Mouse (Mus musculus) MEL (cell line): ENCODE results near the gene Zfp644. TPM values are rescaled to one million over a fixed set of nuclear protein-coding genes. Genes with fewer than 3 reads are reported as not detected.
A peak's percentile ranks its signal among the peaks of the same experiment; 100 is the strongest.

Source experiments
- DNase-seq: peaks from one replicate; pipeline ENCODE4 v3.0.0; 2011; ENCODE audit warnings: low read depth, low spot score
- H3K27ac ChIP-seq: 2 replicates; pipeline ENCODE4 v1.5.1; 2012; ENCODE audit warnings: low read depth, mild to moderate bottlenecking, control low read depth, low read length, moderate library complexity; ENCODE audit not compliant: control insufficient read depth
- H3K27me3 ChIP-seq, 2 experiments: fragments of 150-350 bp in 1 of 2; sonication (generic) in 1 of 2; 2 replicates each; pipeline ENCODE4 v1.6.1; 2012; ENCODE audit warnings: low read length in 2 of 2, mild to moderate bottlenecking in 2 of 2, improper control_type of control experiment in 1 of 2, moderate library complexity in 1 of 2; ENCODE audit not compliant: insufficient read depth in 2 of 2, control insufficient read depth in 1 of 2
- H3K36me3 ChIP-seq, 2 experiments: 2 replicates each; pipeline ENCODE4 v1.6.1; 2012 to 2014; ENCODE audit warnings: low read length in 2 of 2, improper control_type of control experiment in 1 of 2, inconsistent platforms in 1 of 2, mild to moderate bottlenecking in 1 of 2; ENCODE audit not compliant: insufficient read depth in 2 of 2, control insufficient read depth in 1 of 2
- H3K4me1 ChIP-seq, 2 experiments: fragments of 150-350 bp in 1 of 2; sonication (generic) in 1 of 2; 2 replicates each; pipeline ENCODE4 v1.6.1; 2012; ENCODE audit warnings: low read length in 2 of 2, improper control_type of control experiment in 1 of 2, mild to moderate bottlenecking in 1 of 2; ENCODE audit not compliant: insufficient read depth in 2 of 2, control insufficient read depth in 1 of 2
- H3K4me3 ChIP-seq, 2 experiments: fragments of 150-350 bp in 1 of 2; sonication (generic) in 1 of 2; 2 replicates each; pipeline ENCODE4 v1.5.1; 2012; ENCODE audit warnings: low read depth in 2 of 2, low read length in 2 of 2, mild to moderate bottlenecking in 2 of 2, moderate library complexity in 2 of 2, control low read depth in 1 of 2, improper control_type of control experiment in 1 of 2; ENCODE audit not compliant: control insufficient read depth in 1 of 2, insufficient read depth in 1 of 2
- H3K79me2 ChIP-seq: 2 replicates; pipeline ENCODE4 v1.6.1; 2012; ENCODE audit warnings: mild to moderate bottlenecking, low read length, moderate library complexity; ENCODE audit not compliant: control insufficient read depth, poor library complexity, insufficient read depth
- H3K9ac ChIP-seq: 2 replicates; pipeline ENCODE4 v1.6.1; 2012; ENCODE audit warnings: low read depth, mild to moderate bottlenecking, control low read depth, low read length, moderate library complexity; ENCODE audit not compliant: control insufficient read depth, poor library complexity, severe bottlenecking
- H3K9me3 ChIP-seq: fragments of 150-350 bp; sonication (generic); replicated peaks from 2 replicates; pipeline ENCODE4 v1.6.1; 2012; ENCODE audit warnings: mild to moderate bottlenecking, low read length, improper control_type of control experiment, moderate library complexity; ENCODE audit not compliant: insufficient read depth
- BHLHE40 ChIP-seq: IDR thresholded peaks from 2 replicates; pipeline ENCODE4 v1.6.1; 2012; ENCODE audit warnings: low read depth, mild to moderate bottlenecking, inconsistent platforms, low read length, improper control_type of control experiment, borderline replicate concordance
- CHD1 ChIP-seq: IDR thresholded peaks from 2 replicates; pipeline ENCODE4 v1.6.1; 2012; ENCODE audit warnings: low read depth, mild to moderate bottlenecking, inconsistent platforms, low read length, improper control_type of control experiment
- CHD2 ChIP-seq: IDR thresholded peaks from 2 replicates; pipeline ENCODE4 v1.6.1; 2011; ENCODE audit warnings: low read length, improper control_type of control experiment
- CTCF ChIP-seq, 3 experiments: IDR thresholded peaks in 2 of 3; conservative IDR thresholded peaks in 1 of 3; 2 replicates each; pipeline ENCODE4 v1.5.1; 2011 to 2012; ENCODE audit warnings: low read length in 3 of 3, low read depth in 2 of 3, mild to moderate bottlenecking in 2 of 3, improper control_type of control experiment in 1 of 3, inconsistent platforms in 1 of 3, mixed read lengths in 1 of 3, moderate library complexity in 1 of 3; ENCODE audit not compliant: control insufficient read depth in 1 of 3, insufficient read depth in 1 of 3, poor library complexity in 1 of 3, severe bottlenecking in 1 of 3
- E2F4 ChIP-seq: IDR thresholded peaks from 2 replicates; pipeline ENCODE4 v1.6.1; 2011; ENCODE audit warnings: low read depth, low read length, improper control_type of control experiment, borderline replicate concordance
- ELF1 ChIP-seq: IDR thresholded peaks from 2 replicates; pipeline ENCODE4 v1.6.1; 2014; ENCODE audit warnings: low read depth, mild to moderate bottlenecking, inconsistent platforms, low read length, improper control_type of control experiment, moderate library complexity
- EP300 ChIP-seq, 2 experiments: IDR thresholded peaks; 2 replicates each; pipeline ENCODE4 v1.6.1; 2011; ENCODE audit warnings: improper control_type of control experiment in 2 of 2, low read length in 2 of 2, low read depth in 1 of 2, mild to moderate bottlenecking in 1 of 2
- ETS1 ChIP-seq: IDR thresholded peaks from 2 replicates; pipeline ENCODE4 v1.6.1; 2012; ENCODE audit warnings: low read depth, mild to moderate bottlenecking, inconsistent platforms, low read length, improper control_type of control experiment, moderate library complexity
- GABPA ChIP-seq: IDR thresholded peaks from 2 replicates; pipeline ENCODE4 v1.6.1; 2012; ENCODE audit warnings: low read depth, mild to moderate bottlenecking, inconsistent platforms, low read length, improper control_type of control experiment, moderate library complexity
- GATA1 ChIP-seq: IDR thresholded peaks from 2 replicates; pipeline ENCODE4 v1.6.1; 2011; ENCODE audit warnings: low read depth, low read length, improper control_type of control experiment
- HCFC1 ChIP-seq: IDR thresholded peaks from 2 replicates; pipeline ENCODE4 v1.6.1; 2012; ENCODE audit warnings: low read depth, mild to moderate bottlenecking, inconsistent platforms, low read length, improper control_type of control experiment, moderate library complexity
- KAT2A ChIP-seq: conservative IDR thresholded peaks from 2 replicates; pipeline ENCODE4 v1.6.1; 2012; ENCODE audit warnings: low read depth, low read length, improper control_type of control experiment, inconsistent platforms
- MAFK ChIP-seq: IDR thresholded peaks from 2 replicates; pipeline ENCODE4 v1.6.1; 2011; ENCODE audit warnings: low read depth, mild to moderate bottlenecking, low read length, improper control_type of control experiment, borderline replicate concordance
- MAX ChIP-seq: IDR thresholded peaks from 2 replicates; pipeline ENCODE4 v1.6.1; 2011; ENCODE audit warnings: low read length, improper control_type of control experiment
- MAZ ChIP-seq: IDR thresholded peaks from 2 replicates; pipeline ENCODE4 v1.6.1; 2012; ENCODE audit warnings: low read depth, mild to moderate bottlenecking, inconsistent platforms, low read length, improper control_type of control experiment
- MEF2A ChIP-seq: IDR thresholded peaks from 2 replicates; pipeline ENCODE4 v1.6.1; 2014; ENCODE audit warnings: low read depth, mild to moderate bottlenecking, inconsistent platforms, low read length, improper control_type of control experiment; ENCODE audit not compliant: poor library complexity, insufficient replicate concordance, severe bottlenecking; ENCODE audit errors: extremely low read depth
- MXI1 ChIP-seq: IDR thresholded peaks from 2 replicates; pipeline ENCODE4 v1.6.1; 2011; ENCODE audit warnings: mild to moderate bottlenecking, low read depth, low read length, improper control_type of control experiment
- MYB ChIP-seq: IDR thresholded peaks from 2 replicates; pipeline ENCODE4 v1.6.1; 2011; ENCODE audit warnings: mild to moderate bottlenecking, low read depth, low read length, improper control_type of control experiment
- MYC ChIP-seq: IDR thresholded peaks from 2 replicates; pipeline ENCODE4 v1.6.1; 2011; ENCODE audit warnings: low read depth, mild to moderate bottlenecking, low read length, improper control_type of control experiment, moderate library complexity
- NRF1 ChIP-seq: IDR thresholded peaks from 2 replicates; pipeline ENCODE4 v1.6.1; 2014; ENCODE audit warnings: low read depth, mild to moderate bottlenecking, inconsistent platforms, low read length, improper control_type of control experiment, moderate library complexity; ENCODE audit not compliant: poor library complexity, insufficient read depth, severe bottlenecking
- POLR2A ChIP-seq, 2 experiments: IDR thresholded peaks; 2 replicates each; pipeline ENCODE4 v1.6.1; 2011 to 2012; ENCODE audit warnings: low read length in 2 of 2, mild to moderate bottlenecking in 2 of 2, control low read depth in 1 of 2, improper control_type of control experiment in 1 of 2, low read depth in 1 of 2, moderate library complexity in 1 of 2; ENCODE audit not compliant: control insufficient read depth in 1 of 2, insufficient read depth in 1 of 2, poor library complexity in 1 of 2
- POLR2AphosphoS2 ChIP-seq: IDR thresholded peaks from 2 replicates; pipeline ENCODE4 v1.6.1; 2011; ENCODE audit warnings: low read length, improper control_type of control experiment
- RAD21 ChIP-seq: IDR thresholded peaks from 2 replicates; pipeline ENCODE4 v1.6.1; 2011; ENCODE audit warnings: mild to moderate bottlenecking, low read depth, low read length, improper control_type of control experiment
- RCOR1 ChIP-seq: IDR thresholded peaks from 2 replicates; pipeline ENCODE4 v1.6.1; 2012; ENCODE audit warnings: low read depth, mild to moderate bottlenecking, inconsistent platforms, low read length, improper control_type of control experiment
- SIN3A ChIP-seq: IDR thresholded peaks from 2 replicates; pipeline ENCODE4 v1.6.1; 2012; ENCODE audit warnings: low read length, improper control_type of control experiment, inconsistent platforms
- SMC3 ChIP-seq: IDR thresholded peaks from 2 replicates; pipeline ENCODE4 v1.6.1; 2011; ENCODE audit warnings: low read depth, low read length, improper control_type of control experiment
- TAL1 ChIP-seq: IDR thresholded peaks from 2 replicates; pipeline ENCODE4 v1.6.1; 2012; ENCODE audit warnings: mild to moderate bottlenecking, inconsistent platforms, low read length, moderate library complexity, mixed read lengths
- TBP ChIP-seq: IDR thresholded peaks from 2 replicates; pipeline ENCODE4 v1.8.0; 2011; ENCODE audit warnings: low read depth, low read length, improper control_type of control experiment
- TCF12 ChIP-seq: IDR thresholded peaks from 2 replicates; pipeline ENCODE4 v1.6.1; 2014; ENCODE audit warnings: low read depth, mild to moderate bottlenecking, inconsistent platforms, low read length, improper control_type of control experiment, moderate library complexity
- UBTF ChIP-seq: IDR thresholded peaks from 2 replicates; pipeline ENCODE4 v1.6.1; 2012; ENCODE audit warnings: low read depth, mild to moderate bottlenecking, inconsistent platforms, low read length, improper control_type of control experiment, moderate library complexity, borderline replicate concordance; ENCODE audit not compliant: insufficient read depth
- USF1 ChIP-seq: IDR thresholded peaks from 2 replicates; pipeline ENCODE4 v1.6.1; 2014; ENCODE audit warnings: low read depth, mild to moderate bottlenecking, inconsistent platforms, low read length, improper control_type of control experiment, moderate library complexity
- USF2 ChIP-seq, 2 experiments: IDR thresholded peaks; 2 replicates each; pipeline ENCODE4 v1.6.1; 2011 to 2012; ENCODE audit warnings: improper control_type of control experiment in 2 of 2, low read length in 2 of 2, borderline replicate concordance in 1 of 2, inconsistent platforms in 1 of 2, low read depth in 1 of 2, mild to moderate bottlenecking in 1 of 2; ENCODE audit not compliant: insufficient read depth in 1 of 2
- ZKSCAN1 ChIP-seq: IDR thresholded peaks from 2 replicates; pipeline ENCODE4 v1.6.1; 2012; ENCODE audit warnings: low read depth, mild to moderate bottlenecking, inconsistent platforms, low read length, improper control_type of control experiment, moderate library complexity
- ZNF384 ChIP-seq: IDR thresholded peaks from 2 replicates; pipeline ENCODE4 v1.6.1; 2012; ENCODE audit warnings: low read depth, mild to moderate bottlenecking, inconsistent platforms, low read length, improper control_type of control experiment
- polyA plus RNA-seq, 2 experiments: library from polyadenylated mRNA; stranded (reverse) in 1 of 2; unstranded in 1 of 2; fragments of >175 nt in 1 of 2; fragments of >200 nt in 1 of 2; gene quantifications; 2 replicates each; pipeline versions ENCODE4 v1.2.1 to v1.2.4; 2012; ENCODE audit warnings: low replicate concordance in 2 of 2, low read depth in 1 of 2; ENCODE audit not compliant: insufficient read length in 2 of 2, insufficient read depth in 1 of 2, missing spikeins in 1 of 2
- total RNA-seq: library from RNA; depleted of rRNA; stranded (reverse); fragments of 300-350 nt; gene quantifications from 2 replicates; pipeline ENCODE4 v1.2.3, GENCODE M21; 2012; rRNA removed

Zfp644 gene
- total RNA-seq: 32.5 and 34.4 TPM in 2 replicates
- polyA plus RNA-seq: 10 to 100 TPM; 23.4 to 72.3 TPM

DNA sequence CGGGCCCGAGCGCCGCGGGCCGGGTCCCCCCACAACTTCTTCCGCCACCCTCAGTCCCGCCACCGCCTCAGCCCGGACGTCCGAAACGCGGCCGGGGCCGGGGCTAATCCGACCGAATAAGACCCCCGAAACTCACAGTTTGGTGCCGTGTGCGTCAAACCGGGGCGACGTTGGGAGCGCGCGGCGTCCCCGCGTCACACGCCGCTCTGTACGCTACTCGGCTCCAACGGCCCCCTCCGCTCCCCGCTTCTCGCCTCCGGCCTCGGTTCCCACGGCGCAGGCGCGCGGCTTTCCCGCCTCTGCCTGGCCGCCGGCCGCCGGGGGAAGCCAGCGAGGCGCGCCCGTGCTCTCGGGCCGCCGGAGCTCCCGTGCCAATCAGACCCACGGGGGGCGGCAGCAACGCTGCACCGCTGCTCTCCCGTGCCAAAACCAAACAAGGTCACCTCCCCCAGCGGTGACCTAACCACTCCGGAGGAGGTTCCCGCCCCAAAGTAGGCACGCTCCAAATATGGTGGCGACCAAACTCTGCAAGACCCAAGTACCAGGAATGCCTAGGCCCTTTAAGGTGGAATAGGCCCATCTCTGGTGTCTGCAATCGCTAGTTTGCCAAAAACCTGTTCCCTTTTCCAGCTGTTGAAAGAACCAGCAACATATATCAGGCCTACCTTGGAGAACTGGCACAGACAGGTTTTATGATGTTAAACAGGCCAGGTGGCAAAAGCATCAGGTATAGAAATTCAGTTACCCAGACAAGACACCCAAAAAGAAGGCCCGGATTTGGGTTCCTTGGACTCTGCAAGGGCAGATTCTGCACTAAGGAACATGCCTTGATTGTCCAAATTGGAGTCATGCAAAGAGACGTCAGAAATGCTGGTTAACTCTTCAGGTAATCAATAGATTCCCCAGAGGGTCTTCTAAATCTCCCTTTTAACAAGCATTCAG lies at the start of gene Zfp644:
Zfp644 (minus strand) TSS at position 892 of the 942 bp plus-strand sequence.
- H3K79me2 ChIP-seq: peaks cover 45% of the 10 kb centered on the region
- no peaks in the 10 kb centered on the region for H3K27me3 ChIP-seq
- peaks cover 10 to 32% of the 10 kb centered on the region in 2 experiments for H3K36me3 ChIP-seq
- peak within 1 kb of the TSS; percentile 94 for H3K9ac ChIP-seq
- peak within 1 kb of the TSS; percentile 76 to 79 for H3K4me3 ChIP-seq
- H3K4me1 ChIP-seq: peaks cover 7 to 14% of the 10 kb centered on the region in 2 experiments
- peak; percentile 91 for DNase-seq
- no peaks in the 10 kb centered on the region for H3K9me3 ChIP-seq
- peak within 1 kb of the TSS; percentile 79 for H3K27ac ChIP-seq
- TF ChIP-seq GABPA: no peak
- TF ChIP-seq POLR2AphosphoS2: no peak
- TF ChIP-seq POLR2A (IDR thresholded peaks at IDR 0.05; ENCODE audit: control insufficient read depth in 1 of 2, insufficient read depth in 1 of 2, low read depth in 1 of 2, low read length in 2 of 2, poor library complexity in 1 of 2): peak; percentile 76 to 85
- TF ChIP-seq ELF1: no peak
- TF ChIP-seq EP300 (IDR thresholded peaks at IDR 0.05; ENCODE audit: low read depth in 1 of 2, low read length in 2 of 2): no peak; a peak in 1 of 4 replicates
- TF ChIP-seq CTCF (IDR thresholded peaks at IDR 0.05 in 2 of 3, conservative IDR thresholded peaks at IDR 0.05 in 1 of 3; ENCODE audit: control insufficient read depth in 1 of 3, insufficient read depth in 1 of 3, low read depth in 2 of 3, low read length in 3 of 3, poor library complexity in 1 of 3, severe bottlenecking in 1 of 3): no peak
- no peak for TF ChIP-seq SMC3
- TF ChIP-seq MAX: peak; percentile 79
- TF ChIP-seq CHD2: no peak
- TF ChIP-seq ZNF384: no peak
- peak; percentile 76 for TF ChIP-seq HCFC1
- TF ChIP-seq MAFK: no peak
- TF ChIP-seq MYC: no peak; the same call in 1 of the 2 replicates
- no peak for TF ChIP-seq ZKSCAN1
- TF ChIP-seq MEF2A: no peak
- no peak for TF ChIP-seq USF2 (IDR thresholded peaks at IDR 0.05; ENCODE audit: borderline replicate concordance in 1 of 2, insufficient read depth in 1 of 2, low read depth in 1 of 2, low read length in 2 of 2)
- TF ChIP-seq MAZ: peak; percentile 80; the same call in 1 of the 2 replicates
- peak; percentile 32; the same call in 1 of the 2 replicates for TF ChIP-seq TBP
- TF ChIP-seq TAL1: no peak
- TF ChIP-seq GATA1: no peak
- TF ChIP-seq RCOR1: no peak
- peak; percentile 65; the same call in 1 of the 2 replicates for TF ChIP-seq E2F4
- peak; percentile 83 for TF ChIP-seq NRF1
- no peak for TF ChIP-seq UBTF
- TF ChIP-seq CHD1: peak; percentile 49; the same call in 1 of the 2 replicates
- no peak for TF ChIP-seq KAT2A
- TF ChIP-seq SIN3A: no peak
- TF ChIP-seq MYB: peak; percentile 51; the same call in 1 of the 2 replicates
- TF ChIP-seq TCF12: no peak
- peak; percentile 71; the same call in 1 of the 2 replicates for TF ChIP-seq BHLHE40
- TF ChIP-seq RAD21: no peak
- no peak for TF ChIP-seq USF1
- TF ChIP-seq MXI1: no peak
- TF ChIP-seq ETS1: peak; percentile 53; the same call in 1 of the 2 replicates
